Mouse (Mus musculus) spleen, adult 2 months (tissue): ENCODE data around the gene Gm20388.

ENCODE experiments used
- CTCF ChIP-seq: fragments of 200-500 bp; IDR thresholded peaks from 2 replicates; pipeline ENCODE4 v1.5.1; 2011; ENCODE audit warnings: mild to moderate bottlenecking, inconsistent platforms; ENCODE audit not compliant: insufficient read depth, insufficient read length, insufficient replicate concordance; ENCODE audit errors: extremely low read depth
- POLR2A ChIP-seq: fragments of 200-500 bp; IDR thresholded peaks from 2 replicates; pipeline ENCODE4 v1.6.1; 2011; ENCODE audit warnings: low read depth, low read length, inconsistent platforms

DNA sequence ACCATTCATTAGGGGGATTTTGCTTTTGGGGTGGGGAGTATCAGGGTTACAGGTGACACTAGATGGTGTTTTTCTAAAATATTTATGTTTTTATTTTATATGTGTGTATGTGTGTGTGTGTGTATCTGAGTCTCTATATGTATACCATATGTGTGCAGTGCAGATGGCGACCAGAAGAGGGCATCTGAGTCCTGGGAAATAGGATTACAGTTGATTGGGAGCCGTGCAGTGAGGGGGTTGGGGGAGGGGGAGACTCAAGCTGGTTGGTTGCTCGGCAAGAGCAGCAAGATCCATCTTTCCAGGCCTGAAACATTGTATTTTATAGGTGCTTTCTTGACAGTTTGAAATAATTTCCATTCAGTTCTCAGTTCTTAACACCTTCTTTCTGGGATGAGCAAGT is 1816.5 kb downstream of the Gm20388 start:
- TF ChIP-seq CTCF (no peak), POLR2A (no peak)
